Comparison of ENCODE assay signal across 8 mouse cellular contexts in the genomic region with DNA sequence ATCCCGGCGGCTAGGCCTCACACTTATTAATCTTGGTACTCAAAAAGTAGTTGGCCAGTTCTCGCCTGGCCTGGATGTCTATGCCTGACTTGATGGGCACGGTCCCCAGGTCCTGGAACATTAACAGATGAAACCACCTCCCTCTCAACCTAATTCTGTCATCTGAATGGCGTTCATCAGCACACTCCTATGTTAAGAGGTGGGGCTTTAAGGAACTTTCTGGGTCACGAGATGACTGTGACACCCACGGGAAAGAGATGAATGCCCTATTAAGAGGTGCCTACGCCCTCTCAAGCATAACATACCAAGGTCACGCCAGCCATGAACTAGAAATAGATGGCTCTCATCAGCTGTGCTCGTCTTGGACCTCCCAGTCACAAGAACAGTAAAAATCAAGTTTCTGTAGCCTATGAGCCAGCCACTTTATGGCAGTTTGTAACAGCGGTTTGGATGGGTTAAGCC. TPM values are rescaled to one million over a fixed set of nuclear protein-coding genes. Genes with fewer than 3 reads are reported as not detected.
DNase-seq lines count a peak whose midpoint lies in the region; ATAC-seq and TF ChIP-seq lines count a peak whose summit lies in the region.

No protein-coding gene starts in this region.

- H3K36me3 ChIP-seq in thymus, adult 2 months (ENCODE audit: control insufficient read depth, insufficient read depth, low read length): peaks cover 13% of the 10 kb centered on the region; the same call in 1 of the 2 replicates
- no peaks in the 10 kb centered on the region; the same call in 1 of the 2 replicates for H3K36me3 ChIP-seq in embryonic facial prominence, embryonic 11.5 days (replicated peaks; ENCODE audit: control insufficient read depth, insufficient read depth, low read depth, low read length)
- H3K36me3 ChIP-seq in hindbrain, postnatal 0 days (ENCODE audit: insufficient read depth, low read length): peaks cover 4% of the 10 kb centered on the region; the same call in 1 of the 2 replicates
- peaks cover 8% of the 10 kb centered on the region for H3K36me3 ChIP-seq in midbrain, embryonic 12.5 days

- peak overlapping the region; percentile 50 for H3K4me3 ChIP-seq in thymus, adult 2 months (ENCODE audit: control insufficient read depth, insufficient read depth, low read length)
- H3K4me3 ChIP-seq in embryonic facial prominence, embryonic 11.5 days (ENCODE audit: low read depth, low read length): peak overlapping the region; percentile 83
- peak overlapping the region; percentile 97 for H3K4me3 ChIP-seq in hindbrain, postnatal 0 days (ENCODE audit: low read length)
- H3K4me3 ChIP-seq in midbrain, embryonic 12.5 days: peak overlapping the region; percentile 93

- peak overlapping the region; percentile 65 for H3K4me2 ChIP-seq in embryonic facial prominence, embryonic 11.5 days (ENCODE audit: low read depth, low read length)
- H3K4me2 ChIP-seq in hindbrain, postnatal 0 days (ENCODE audit: low read depth, low read length): peak overlapping the region; percentile 83
- H3K4me2 ChIP-seq in midbrain, embryonic 12.5 days (replicated peaks): peak overlapping the region; percentile 70

- intact Hi-C loops in left cerebral cortex, postnatal 4 days (cut with DNase I): no loop called here

- H3K27me3 ChIP-seq in thymus, adult 2 months (ENCODE audit: control insufficient read depth, insufficient read depth, low read length): no peaks in the 10 kb centered on the region
- H3K27me3 ChIP-seq in embryonic facial prominence, embryonic 11.5 days (ENCODE audit: control insufficient read depth, insufficient read depth, low read length): no peaks in the 10 kb centered on the region
- H3K27me3 ChIP-seq in hindbrain, postnatal 0 days (ENCODE audit: insufficient read depth, low read length): no peaks in the 10 kb centered on the region
- H3K27me3 ChIP-seq in midbrain, embryonic 12.5 days: peaks cover 8% of the 10 kb centered on the region; the same call in 1 of the 2 replicates

- H3K9me3 ChIP-seq in embryonic facial prominence, embryonic 11.5 days (replicated peaks; ENCODE audit: control insufficient read depth, low read length): no peaks in the 10 kb centered on the region
- no peaks in the 10 kb centered on the region for H3K9me3 ChIP-seq in hindbrain, postnatal 0 days (ENCODE audit: low read length)
- H3K9me3 ChIP-seq in midbrain, embryonic 12.5 days: no peaks in the 10 kb centered on the region

- no peak for TF ChIP-seq POLR2A in thymus, adult 2 months (IDR thresholded peaks at IDR 0.05; ENCODE audit: control insufficient read depth, extremely low read depth, insufficient read depth, low read length, poor library complexity)

- H3K27ac ChIP-seq in thymus, adult 2 months (ENCODE audit: control insufficient read depth, insufficient read depth, low read length): peak overlapping the region; percentile 25; the same call in 1 of the 2 replicates
- H3K27ac ChIP-seq in embryonic facial prominence, embryonic 11.5 days (replicated peaks; ENCODE audit: low read depth, low read length): peak overlapping the region; percentile 84
- H3K27ac ChIP-seq in hindbrain, postnatal 0 days: peak overlapping the region; percentile 93
- H3K27ac ChIP-seq in midbrain, embryonic 12.5 days (replicated peaks): peak overlapping the region; percentile 95

- no peak for TF ChIP-seq CTCF in thymus, adult 2 months (IDR thresholded peaks at IDR 0.05; ENCODE audit: borderline replicate concordance, control insufficient read depth, extremely low read depth, insufficient read depth, low read length, poor library complexity)
- no peak for TF ChIP-seq CTCF in hindbrain, postnatal 0 days (IDR thresholded peaks at IDR 0.05; ENCODE audit: low read depth)

- 34% methylated on average over 11 of the region's 11 CpGs for WGBS in thymus, adult 2 months
- 9% methylated on average over 11 of the region's 11 CpGs for WGBS in embryonic facial prominence, embryonic 11.5 days
- 9% methylated on average over 11 of the region's 11 CpGs for WGBS in hindbrain, postnatal 0 days
- 12% methylated on average over 11 of the region's 11 CpGs for WGBS in midbrain, embryonic 12.5 days

- H3K4me1 ChIP-seq in thymus, adult 2 months (replicated peaks; ENCODE audit: control insufficient read depth, insufficient read depth, low read length): peaks cover 6% of the 10 kb centered on the region
- H3K4me1 ChIP-seq in embryonic facial prominence, embryonic 11.5 days (ENCODE audit: control insufficient read depth, insufficient read depth, low read length): no peaks in the 10 kb centered on the region
- H3K4me1 ChIP-seq in hindbrain, postnatal 0 days (ENCODE audit: insufficient read depth, low read length): peaks cover 5% of the 10 kb centered on the region; the same call in 1 of the 2 replicates
- H3K4me1 ChIP-seq in midbrain, embryonic 12.5 days: peaks cover 15% of the 10 kb centered on the region

- DNase-seq in thymus, adult 2 months: no peak
- no peak for DNase-seq in thymus, postnatal 14 days
- DNase-seq in embryonic facial prominence, embryonic 11.5 days (ENCODE audit: low spot score): no peak
- no peak for DNase-seq in hindbrain, postnatal 0 days (ENCODE audit: low spot score)
- no peak for DNase-seq in urinary bladder, adult 18-20 months (ENCODE audit: low spot score in 2 of 2)
- DNase-seq in layer of hippocampus, adult 18-20 months (ENCODE audit: low spot score in 2 of 2): no peak
- DNase-seq in left cerebral cortex, postnatal 4 days: no peak

- ATAC-seq in embryonic facial prominence, embryonic 11.5 days (replicated peaks; ENCODE audit: insufficient number of reproducible peaks, low FRiP score, low TSS enrichment, low read depth): peak; percentile 68
- peak; percentile 78 for ATAC-seq in hindbrain, postnatal 0 days
- no peak; the same call in 1 of the 2 replicates for ATAC-seq in midbrain, embryonic 12.5 days (ENCODE audit: low FRiP score, low read depth)

- H3K9ac ChIP-seq in embryonic facial prominence, embryonic 11.5 days (replicated peaks; ENCODE audit: low read length): peak overlapping the region; percentile 96
- H3K9ac ChIP-seq in hindbrain, postnatal 0 days (replicated peaks; ENCODE audit: low read length): peak overlapping the region; percentile 85
- H3K9ac ChIP-seq in midbrain, embryonic 12.5 days (replicated peaks): peak overlapping the region; percentile 94

RNA-seq across cellular contexts. Expression of a gene that starts 0.5 kb away (rescaled TPM):
- polyA plus RNA-seq in thymus, adult 2 months (2012; rRNA removed): 3.9 and 4.7 TPM in 2 replicates
- polyA plus RNA-seq in embryonic facial prominence, embryonic 11.5 days (2014; fragmentation: Nextera tagmentation; extraction: Ambion mirVana): 30.3 and 34.2 TPM in 2 replicates
- 15.9 and 19.8 TPM in 2 replicates for total RNA-seq in hindbrain, postnatal 0 days (2014; rRNA removed)
- polyA plus RNA-seq in hindbrain, postnatal 0 days (2015; fragmentation: Nextera tagmentation; extraction: Ambion mirVana): 50.8 and 53.5 TPM in 2 replicates
- 34.3 and 35.8 TPM in 2 replicates for polyA plus RNA-seq in midbrain, embryonic 12.5 days (2016; fragmentation: Nextera tagmentation; extraction: Ambion mirVana)
- total RNA-seq in layer of hippocampus, adult 18-20 months (2021): 10 to 100 TPM; 48.4 to 52.3 TPM
- 10 to 100 TPM; 47.4 to 51.6 TPM for total RNA-seq in left cerebral cortex, postnatal 4 days (2021)

RNA-seq across cellular contexts. Expression of a gene that starts 26.0 kb away (rescaled TPM):
- polyA plus RNA-seq in thymus, adult 2 months (2012; rRNA removed): 14.3 and 18.3 TPM in 2 replicates
- polyA plus RNA-seq in embryonic facial prominence, embryonic 11.5 days (2014; fragmentation: Nextera tagmentation; extraction: Ambion mirVana): 102 and 112 TPM in 2 replicates
- total RNA-seq in hindbrain, postnatal 0 days (2014; rRNA removed): 44.2 and 60.3 TPM in 2 replicates
- polyA plus RNA-seq in hindbrain, postnatal 0 days (2015; fragmentation: Nextera tagmentation; extraction: Ambion mirVana): 63.4 and 64.4 TPM in 2 replicates
- polyA plus RNA-seq in midbrain, embryonic 12.5 days (2016; fragmentation: Nextera tagmentation; extraction: Ambion mirVana): 91.8 and 92.1 TPM in 2 replicates
- 10 to 100 TPM; 70.9 to 73.7 TPM for total RNA-seq in layer of hippocampus, adult 18-20 months (2021)
- total RNA-seq in left cerebral cortex, postnatal 4 days (2021): 10 to 100 TPM; 75.9 to 78.9 TPM

RNA-seq across cellular contexts. Expression of a gene that starts 30.4 kb away (rescaled TPM):
- 6.5 and 8.6 TPM in 2 replicates for polyA plus RNA-seq in thymus, adult 2 months (2012; rRNA removed)
- 5.5 and 6.9 TPM in 2 replicates for polyA plus RNA-seq in embryonic facial prominence, embryonic 11.5 days (2014; fragmentation: Nextera tagmentation; extraction: Ambion mirVana)
- 32.7 and 33.7 TPM in 2 replicates for total RNA-seq in hindbrain, postnatal 0 days (2014; rRNA removed)
- 10.3 and 11.4 TPM in 2 replicates for polyA plus RNA-seq in hindbrain, postnatal 0 days (2015; fragmentation: Nextera tagmentation; extraction: Ambion mirVana)
- polyA plus RNA-seq in midbrain, embryonic 12.5 days (2016; fragmentation: Nextera tagmentation; extraction: Ambion mirVana): 9.6 and 10.7 TPM in 2 replicates
- total RNA-seq in layer of hippocampus, adult 18-20 months (2021): 10 to 100 TPM; 17.8 to 19.6 TPM
- 10 to 100 TPM; 32.4 to 38.5 TPM for total RNA-seq in left cerebral cortex, postnatal 4 days (2021)

RNA-seq across cellular contexts. Expression of a gene that starts 31.1 kb away (rescaled TPM):
- 97.8 and 102 TPM in 2 replicates for polyA plus RNA-seq in thymus, adult 2 months (2012; rRNA removed)
- 33.4 and 36.1 TPM in 2 replicates for polyA plus RNA-seq in embryonic facial prominence, embryonic 11.5 days (2014; fragmentation: Nextera tagmentation; extraction: Ambion mirVana)
- 88.3 and 97.5 TPM in 2 replicates for total RNA-seq in hindbrain, postnatal 0 days (2014; rRNA removed)
- polyA plus RNA-seq in hindbrain, postnatal 0 days (2015; fragmentation: Nextera tagmentation; extraction: Ambion mirVana): 117 and 122 TPM in 2 replicates
- 60.6 and 66.1 TPM in 2 replicates for polyA plus RNA-seq in midbrain, embryonic 12.5 days (2016; fragmentation: Nextera tagmentation; extraction: Ambion mirVana)
- total RNA-seq in layer of hippocampus, adult 18-20 months (2021): 100 to 1,000 TPM; 179 to 187 TPM
- 100 to 1,000 TPM; 150 to 152 TPM for total RNA-seq in left cerebral cortex, postnatal 4 days (2021)

Comparison
In these comparisons a context has a peak if more than half of its experiments do, and no peak if none do; other contexts are left out.
1. H3K27ac ChIP-seq: peak in every context shown above with its lines; median percentile 95 in midbrain, embryonic 12.5 days; 93 in hindbrain, postnatal 0 days; 84 in embryonic facial prominence, embryonic 11.5 days; 25 in thymus, adult 2 months.